Mouse (Mus musculus): Measurements from ENCODE around the gene Cdk1.
"Not testable (repeated sequence)": the region's sequence is repeated elsewhere in the genome, so short reads cannot be mapped to it uniquely, and the experiment has no call there.

Cdk1 gene

GRCm38 (mm10) chr10:69366208-69366607, 13.5 kb upstream of the Cdk1 start:
- Histone ChIP-seq H3K27me3 (ENCODE audit: insufficient read depth, low read length) (peaks cover 13% of the 10 kb centered on the region; the same call in 1 of the 2 replicates), H3K4me1 (replicated peaks; ENCODE audit: low read depth, low read length) (peaks cover 45% of the 10 kb centered on the region), H3K9me3 (ENCODE audit: low read length) (no peaks in the 10 kb centered on the region), H3K4me3 (replicated peaks; ENCODE audit: low read length) (no peak overlapping the region), H3K36me3 (ENCODE audit: insufficient read depth, low read length) (no peaks in the 10 kb centered on the region)
- no peak for TF ChIP-seq NANOG (IDR thresholded peaks at IDR 0.05; ENCODE audit: borderline replicate concordance, low read length)
- no peak for TF ChIP-seq CTCF (conservative IDR thresholded peaks at IDR 0.05; ENCODE audit: low read length)
- TF ChIP-seq POU5F1 (IDR thresholded peaks at IDR 0.05; ENCODE audit: borderline replicate concordance, low read length): no peak

- TF ChIP-seq NANOG (IDR thresholded peaks at IDR 0.05; ENCODE audit: borderline replicate concordance, low read length) (no peak), CTCF (conservative IDR thresholded peaks at IDR 0.05; ENCODE audit: low read length) (no peak), POU5F1 (IDR thresholded peaks at IDR 0.05; ENCODE audit: borderline replicate concordance, low read length) (no peak)
- Histone ChIP-seq H3K27me3 (ENCODE audit: insufficient read depth, low read length) (no peaks in the 10 kb centered on the region), H3K9me3 (ENCODE audit: low read length) (peaks cover 10% of the 10 kb centered on the region), H3K4me1 (replicated peaks; ENCODE audit: low read depth, low read length) (peaks cover 27% of the 10 kb centered on the region), H3K36me3 (ENCODE audit: insufficient read depth, low read length) (no peaks in the 10 kb centered on the region), H3K4me3 (replicated peaks; ENCODE audit: low read length) (no peak overlapping the region)
These were observed 6.9 kb upstream of the Cdk1 start for GRCm38 (mm10) chr10:69359666-69360065.

GRCm38 (mm10) chr10:69353086-69353479, 345 bp upstream of the Cdk1 start:
- not testable (repeated sequence) for H3K27me3 ChIP-seq (ENCODE audit: insufficient read depth, low read length)
- Histone ChIP-seq H3K36me3 (ENCODE audit: insufficient read depth, low read length) (peaks cover 35% of the 10 kb centered on the region), H3K9me3 (ENCODE audit: low read length) (peaks cover 10% of the 10 kb centered on the region)

GRCm38 (mm10) chr10:69351842-69352211, 911 bp downstream of the Cdk1 start:
- TF ChIP-seq CTCF (conservative IDR thresholded peaks at IDR 0.05; ENCODE audit: low read length) (no peak), NANOG (IDR thresholded peaks at IDR 0.05; ENCODE audit: borderline replicate concordance, low read length) (no peak), POU5F1 (IDR thresholded peaks at IDR 0.05; ENCODE audit: borderline replicate concordance, low read length) (no peak)
- Histone ChIP-seq H3K4me3 (replicated peaks; ENCODE audit: low read length) (peak overlapping the region; percentile 98), H3K36me3 (ENCODE audit: insufficient read depth, low read length) (peaks cover 48% of the 10 kb centered on the region), H3K9me3 (ENCODE audit: low read length) (peaks cover under 1% of the 10 kb centered on the region; the same call in 1 of the 2 replicates), H3K27me3 (ENCODE audit: insufficient read depth, low read length) (no peaks in the 10 kb centered on the region), H3K4me1 (replicated peaks; ENCODE audit: low read depth, low read length) (peaks cover 47% of the 10 kb centered on the region)

More at GRCm38 (mm10) chr10:69353086-69353479, 345 bp upstream of the Cdk1 start:
- H3K4me3 ChIP-seq (replicated peaks; ENCODE audit: low read length): not testable (repeated sequence)
- H3K4me1 ChIP-seq (replicated peaks; ENCODE audit: low read depth, low read length): peaks cover 34% of the 10 kb centered on the region

GRCm38 (mm10) chr10:69351071-69351841, 1.5 kb downstream of the Cdk1 start:
- no peak for TF ChIP-seq CTCF (conservative IDR thresholded peaks at IDR 0.05; ENCODE audit: low read length)
- no peak for TF ChIP-seq NANOG (IDR thresholded peaks at IDR 0.05; ENCODE audit: borderline replicate concordance, low read length)
- no peak for TF ChIP-seq POU5F1 (IDR thresholded peaks at IDR 0.05; ENCODE audit: borderline replicate concordance, low read length)
- Histone ChIP-seq H3K36me3 (ENCODE audit: insufficient read depth, low read length) (peaks cover 53% of the 10 kb centered on the region), H3K27me3 (ENCODE audit: insufficient read depth, low read length) (no peaks in the 10 kb centered on the region), H3K9me3 (ENCODE audit: low read length) (no peaks in the 10 kb centered on the region), H3K4me1 (replicated peaks; ENCODE audit: low read depth, low read length) (peaks cover 53% of the 10 kb centered on the region), H3K4me3 (replicated peaks; ENCODE audit: low read length) (peak overlapping the region; percentile 98)

- Histone ChIP-seq H3K27me3 (ENCODE audit: insufficient read depth, low read length) (no peaks in the 10 kb centered on the region), H3K36me3 (ENCODE audit: insufficient read depth, low read length) (peaks cover 84% of the 10 kb centered on the region), H3K4me3 (replicated peaks; ENCODE audit: low read length) (no peak overlapping the region), H3K4me1 (replicated peaks; ENCODE audit: low read depth, low read length) (peaks cover 82% of the 10 kb centered on the region), H3K9me3 (ENCODE audit: low read length) (no peaks in the 10 kb centered on the region)
- no peak for TF ChIP-seq NANOG (IDR thresholded peaks at IDR 0.05; ENCODE audit: borderline replicate concordance, low read length)
- TF ChIP-seq POU5F1 (IDR thresholded peaks at IDR 0.05; ENCODE audit: borderline replicate concordance, low read length): no peak
- TF ChIP-seq CTCF (conservative IDR thresholded peaks at IDR 0.05; ENCODE audit: low read length): no peak
These were observed 4.5 kb downstream of the Cdk1 start for GRCm38 (mm10) chr10:69348206-69348605.

GRCm38 (mm10) chr10:69342328-69342727, 10.4 kb downstream of the Cdk1 start:
- H3K36me3 ChIP-seq (ENCODE audit: insufficient read depth, low read length): peaks cover 100% of the 10 kb centered on the region
- TF ChIP-seq NANOG (IDR thresholded peaks at IDR 0.05; ENCODE audit: borderline replicate concordance, low read length) (no peak), CTCF (conservative IDR thresholded peaks at IDR 0.05; ENCODE audit: low read length) (no peak)
- peaks cover 93% of the 10 kb centered on the region for H3K4me1 ChIP-seq (replicated peaks; ENCODE audit: low read depth, low read length)
- no peaks in the 10 kb centered on the region for H3K9me3 ChIP-seq (ENCODE audit: low read length)
- H3K27me3 ChIP-seq (ENCODE audit: insufficient read depth, low read length): no peaks in the 10 kb centered on the region
- no peak overlapping the region for H3K4me3 ChIP-seq (replicated peaks; ENCODE audit: low read length)

GRCm38 (mm10) chr10:69341570-69342227, 11.0 kb downstream of the Cdk1 start:
- Histone ChIP-seq H3K27me3 (ENCODE audit: insufficient read depth, low read length) (no peaks in the 10 kb centered on the region), H3K9me3 (ENCODE audit: low read length) (no peaks in the 10 kb centered on the region), H3K36me3 (ENCODE audit: insufficient read depth, low read length) (peaks cover 100% of the 10 kb centered on the region), H3K4me1 (replicated peaks; ENCODE audit: low read depth, low read length) (peaks cover 93% of the 10 kb centered on the region), H3K4me3 (replicated peaks; ENCODE audit: low read length) (no peak overlapping the region)
- TF ChIP-seq CTCF (conservative IDR thresholded peaks at IDR 0.05; ENCODE audit: low read length) (no peak), NANOG (IDR thresholded peaks at IDR 0.05; ENCODE audit: borderline replicate concordance, low read length) (no peak), POU5F1 (IDR thresholded peaks at IDR 0.05; ENCODE audit: borderline replicate concordance, low read length) (no peak)
